Mouse (Mus musculus): ENCODE results near the gene Pnma5.
A peak's percentile ranks its signal among the peaks of the same experiment; 100 is the strongest.
"Not testable (repeated sequence)": the region's sequence is repeated elsewhere in the genome, so short reads cannot be mapped to it uniquely, and the experiment has no call there.

The Pnma5 gene

DNA sequence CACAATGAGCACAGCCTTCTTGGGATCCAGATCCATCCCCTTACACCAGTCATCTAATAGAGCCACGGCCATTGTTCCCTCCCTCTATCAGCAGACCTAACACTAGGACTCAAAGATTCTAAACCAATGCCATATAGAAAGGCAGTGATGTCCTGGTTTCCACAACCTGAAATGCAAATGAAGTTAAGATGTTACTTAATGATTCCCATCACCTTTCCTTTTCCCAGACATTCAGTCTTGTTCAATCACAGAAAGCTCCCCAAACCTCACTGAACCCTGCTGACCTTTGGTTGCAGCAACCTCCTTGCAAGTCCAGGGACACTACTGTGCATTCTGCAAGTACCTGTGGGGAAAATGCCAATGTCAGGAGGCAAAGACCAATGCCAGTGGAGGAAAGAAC is at the start of gene Pnma5:
Gene Pnma5 (minus strand): TSS at position 101 of the 400 bp plus-strand sequence.
- DNase-seq (ENCODE audit: low spot score in 2 of 2): no peak

- not testable (repeated sequence) for DNase-seq (ENCODE audit: low spot score in 2 of 2)
Measured at GRCm38 (mm10) chrX:73082267-73083055, 45.6 kb upstream of the Pnma5 start, which contains the start of gene Xlr4a. Gene Xlr4a, minus strand, starts transcription at chrX:73082478.

DNA sequence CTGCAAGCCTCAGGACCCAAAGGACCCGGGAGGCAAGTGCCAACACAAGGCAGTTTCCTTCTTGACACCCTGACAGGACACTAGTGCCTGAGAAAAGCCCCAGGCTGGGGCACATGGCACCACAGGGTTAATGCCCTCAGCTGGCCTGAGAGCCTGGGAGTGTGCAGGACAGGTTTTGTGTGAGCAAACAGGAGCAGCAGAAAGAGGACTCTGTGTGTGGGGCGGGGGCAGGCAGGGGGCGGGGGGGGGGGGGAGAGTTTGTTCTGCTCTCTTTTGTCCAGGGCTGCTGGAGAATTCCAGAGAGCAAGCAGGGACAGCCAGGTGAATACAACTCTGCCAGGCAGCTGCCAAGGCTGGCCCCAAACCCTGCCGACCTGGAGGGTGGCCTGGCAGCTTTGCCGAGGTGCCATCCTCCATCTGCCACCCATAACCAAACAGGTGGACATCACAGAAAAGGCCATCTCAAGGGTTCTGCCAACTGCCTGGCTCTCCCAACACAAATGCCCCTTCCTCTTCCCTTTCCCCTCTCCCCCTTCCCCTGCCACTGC is 29.9 kb upstream of the Pnma5 start:
- DNase-seq (ENCODE audit: low spot score in 2 of 2): not testable (repeated sequence)

- DNase-seq (ENCODE audit: low spot score in 2 of 2): peak in 1 of 2 experiments; percentile 27
Measured at GRCm38 (mm10) chrX:73064415-73064793, 27.5 kb upstream of the Pnma5 start, which contains the start of gene Pnma3. Gene Pnma3, plus strand, starts transcription at chrX:73064787.

GRCm38 (mm10) chrX:73063512-73064414 is 26.9 kb upstream of the Pnma5 start:
- DNase-seq (ENCODE audit: low spot score in 2 of 2): peak; percentile 73 to 79

GRCm38 (mm10) chrX:73062323-73062722 is 25.4 kb upstream of the Pnma5 start:
- no peak for DNase-seq (ENCODE audit: low spot score in 2 of 2)

GRCm38 (mm10) chrX:73061528-73061927 is 24.6 kb upstream of the Pnma5 start:
- no peak for DNase-seq (ENCODE audit: low spot score in 2 of 2)

DNA sequence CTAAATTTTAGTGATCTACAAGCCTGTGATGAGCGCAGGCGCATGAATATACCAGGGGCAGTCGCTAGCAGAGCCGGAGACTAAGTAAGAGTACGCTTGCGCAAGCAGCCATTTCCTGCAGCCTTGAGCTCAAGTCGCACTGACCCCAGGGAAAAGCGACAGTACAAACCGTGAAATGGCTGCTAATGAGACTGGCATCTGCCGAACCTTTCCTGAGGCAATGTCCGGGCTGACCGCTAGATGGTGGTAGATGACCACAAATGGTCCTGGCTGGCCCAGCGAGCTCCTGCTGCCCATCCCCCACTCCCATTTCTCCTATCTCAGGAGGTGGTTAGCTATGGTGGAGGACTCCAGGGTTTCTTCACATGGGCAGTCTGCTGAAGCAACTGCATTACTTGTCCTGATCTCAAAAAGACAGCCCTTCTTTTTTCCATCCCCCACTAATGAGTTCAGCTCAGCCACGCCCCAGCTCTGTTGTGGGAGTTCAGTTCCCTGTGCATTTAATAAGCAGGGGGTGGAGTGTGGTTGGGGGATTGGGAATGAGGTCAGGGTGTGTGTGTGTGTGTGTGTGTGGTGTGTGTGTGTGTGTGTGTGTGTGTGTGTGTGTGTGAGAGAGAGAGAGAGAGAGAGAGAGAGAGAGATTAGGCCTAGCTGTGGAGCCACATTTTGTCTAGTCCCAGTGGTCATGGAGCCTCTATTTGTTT is 17.1 kb upstream of the Pnma5 start:
- peak; percentile 94 for DNase-seq (ENCODE audit: low spot score in 2 of 2)

DNA sequence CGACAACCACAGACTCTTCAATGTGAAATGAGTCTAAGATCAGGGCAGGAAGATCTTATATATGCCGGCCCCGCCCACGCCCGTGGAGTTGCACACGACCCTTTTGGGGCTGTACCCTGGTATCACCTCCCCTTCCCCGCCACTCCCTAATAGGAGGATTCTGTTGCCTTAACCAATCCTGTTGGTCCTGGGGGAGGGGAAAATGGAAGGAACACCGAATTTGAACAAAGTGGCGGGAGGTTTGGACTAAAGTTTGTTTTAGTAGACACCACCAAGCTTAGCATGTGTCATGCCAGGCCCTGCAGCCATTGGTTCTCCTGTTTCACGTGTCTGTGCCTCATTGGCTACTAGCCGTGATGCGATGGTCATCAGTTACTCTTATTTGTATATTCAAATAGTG is 2.8 kb upstream of the Pnma5 start:
- DNase-seq (ENCODE audit: low spot score in 2 of 2): no peak

GRCm38 (mm10) chrX:73038831-73039230 is 1.9 kb upstream of the Pnma5 start:
- DNase-seq (ENCODE audit: low spot score in 2 of 2): no peak

DNA sequence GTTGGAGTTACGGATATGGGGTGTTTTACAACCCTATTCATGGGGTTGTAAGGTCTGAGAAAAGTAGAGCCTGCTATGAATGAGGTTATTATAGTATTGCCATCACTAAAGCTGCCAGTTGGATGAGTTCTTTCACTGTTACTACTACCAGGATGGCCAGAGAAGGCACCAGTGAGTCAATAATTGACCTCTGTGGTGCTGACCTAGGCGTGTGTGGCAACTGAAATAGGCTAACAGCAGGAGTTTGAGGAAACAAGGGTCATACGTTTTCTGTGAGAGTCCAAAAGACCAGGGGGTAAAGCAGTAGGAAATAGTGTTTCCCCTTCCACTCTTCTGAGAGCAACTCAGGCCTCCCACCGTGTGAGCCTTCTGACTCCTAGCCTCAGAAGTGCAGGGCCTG is 24.1 kb downstream of the Pnma5 start:
- DNase-seq (ENCODE audit: low spot score in 2 of 2): no peak

- peak; percentile 93 to 95 for DNase-seq (ENCODE audit: low spot score in 2 of 2)
Measured at GRCm38 (mm10) chrX:73007597-73008479, 29.1 kb downstream of the Pnma5 start.

DNA sequence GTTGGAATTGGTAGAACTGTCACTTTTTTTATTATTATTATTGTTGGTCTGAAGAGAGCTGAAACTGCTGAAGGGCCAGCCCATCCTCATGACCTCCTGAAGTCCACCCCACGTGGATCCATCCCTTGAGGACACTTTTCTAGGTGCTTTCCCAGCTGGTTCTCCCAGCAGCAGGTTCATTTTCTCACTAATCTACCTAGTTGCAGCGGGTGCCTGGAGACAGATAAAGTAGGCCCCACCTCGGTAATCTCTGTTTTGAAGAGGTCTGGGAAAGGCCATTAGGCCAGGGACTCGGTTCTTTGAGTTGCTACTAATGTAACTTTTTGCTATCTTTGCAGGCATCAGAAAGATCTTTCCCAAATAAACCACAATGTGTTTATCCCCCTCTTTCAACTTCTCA is 31.2 kb downstream of the Pnma5 start:
- no peak for DNase-seq (ENCODE audit: low spot score in 2 of 2)

- DNase-seq (ENCODE audit: low spot score in 2 of 2): no peak
Measured at GRCm38 (mm10) chrX:73003110-73003509, 33.8 kb downstream of the Pnma5 start.

GRCm38 (mm10) chrX:72995542-72995941 is 41.4 kb downstream of the Pnma5 start:
- no peak for DNase-seq (ENCODE audit: low spot score in 2 of 2)

- DNase-seq (ENCODE audit: low spot score in 2 of 2): no peak
Measured at GRCm38 (mm10) chrX:72992291-72992919, 44.5 kb downstream of the Pnma5 start.

DNA sequence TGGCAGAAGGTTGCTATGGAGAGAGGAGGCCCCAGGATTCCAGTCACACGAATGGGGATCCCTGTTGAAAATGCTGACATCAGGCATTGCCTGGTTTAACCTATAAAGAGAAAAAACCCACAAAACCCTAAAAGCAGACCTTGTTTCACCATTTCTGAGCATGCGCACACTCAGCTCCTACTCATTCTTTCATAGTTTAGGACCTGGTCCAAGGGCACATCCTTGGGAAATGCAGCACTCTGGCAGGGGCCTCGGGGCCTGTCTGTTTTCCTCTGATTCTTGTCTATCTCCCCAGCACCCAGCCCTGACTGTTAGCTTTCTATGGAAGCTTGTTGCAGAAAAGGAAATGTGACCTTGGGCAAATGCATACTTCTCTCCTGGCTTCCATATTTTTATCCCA is 46.3 kb downstream of the Pnma5 start:
- no peak for DNase-seq (ENCODE audit: low spot score in 2 of 2)

GRCm38 (mm10) chrX:72988431-72988830 is 48.5 kb downstream of the Pnma5 start:
- DNase-seq (ENCODE audit: low spot score in 2 of 2): no peak

GRCm38 (mm10) chrX:72987520-72987905 is 49.4 kb downstream of the Pnma5 start:
- no peak for DNase-seq (ENCODE audit: low spot score in 2 of 2)

- peak in 1 of 2 experiments; percentile 28 for DNase-seq (ENCODE audit: low spot score in 2 of 2)
Measured at GRCm38 (mm10) chrX:72986841-72987519, 49.9 kb downstream of the Pnma5 start, which contains the start of gene Zfp185. Gene Zfp185, plus strand, starts transcription at chrX:72987339.
